Mouse (Mus musculus) cerebellum, adult (tissue): ENCODE measurements around the gene Mutyh.

Source experiments
- ATAC-seq: cut with Nextera tagmentation; 2 replicates; pipeline ENCODE4 v1.9.2; 2017; ENCODE audit warnings: mild to moderate bottlenecking, moderate library complexity, mixed read lengths; ENCODE audit not compliant: insufficient number of reproducible peaks, low FRiP score, low TSS enrichment

Gene Mutyh

GRCm38 (mm10) chr4:116807197-116808129, at the start of gene Mutyh, which contains the start of gene Toe1:
Gene Mutyh (plus strand): TSS chr4:116807723.
Gene Toe1 (minus strand): TSS chr4:116807640.
- ATAC-seq, result peak; percentile 96

- ATAC-seq, result no peak
Measured at GRCm38 (mm10) chr4:116761914-116762313, 45.6 kb upstream of the Mutyh start.

GRCm38 (mm10) chr4:116764001-116764400, 43.5 kb upstream of the Mutyh start:
- no peak for ATAC-seq

- no peak for ATAC-seq
Measured at GRCm38 (mm10) chr4:116768510-116768909, 39.0 kb upstream of the Mutyh start.

- ATAC-seq, result no peak
Measured at GRCm38 (mm10) chr4:116769060-116769459, 38.5 kb upstream of the Mutyh start.

- ATAC-seq, result no peak
Measured at GRCm38 (mm10) chr4:116776391-116776790, 31.1 kb upstream of the Mutyh start.

- no peak for ATAC-seq
Measured at GRCm38 (mm10) chr4:116777079-116777478, 30.4 kb upstream of the Mutyh start.

- no peak for ATAC-seq
Measured at GRCm38 (mm10) chr4:116780541-116780940, 27.0 kb upstream of the Mutyh start.

GRCm38 (mm10) chr4:116781366-116781765, 26.2 kb upstream of the Mutyh start:
- ATAC-seq, result no peak

GRCm38 (mm10) chr4:116782171-116782570, 25.4 kb upstream of the Mutyh start:
- no peak for ATAC-seq

- ATAC-seq, result no peak
Measured at GRCm38 (mm10) chr4:116786587-116786986, 20.9 kb upstream of the Mutyh start.

- ATAC-seq, result no peak
Measured at GRCm38 (mm10) chr4:116787985-116788760, 19.4 kb upstream of the Mutyh start.

GRCm38 (mm10) chr4:116788956-116789355, 18.6 kb upstream of the Mutyh start:
- ATAC-seq, result peak; percentile 52; the same call in 1 of the 2 replicates

GRCm38 (mm10) chr4:116792453-116792852, 15.1 kb upstream of the Mutyh start:
- ATAC-seq, result no peak

GRCm38 (mm10) chr4:116794273-116794672, 13.2 kb upstream of the Mutyh start:
- no peak for ATAC-seq

- ATAC-seq, result no peak
Measured at GRCm38 (mm10) chr4:116796442-116797110, 10.9 kb upstream of the Mutyh start.

GRCm38 (mm10) chr4:116799901-116800300, 7.6 kb upstream of the Mutyh start:
- ATAC-seq, result no peak

GRCm38 (mm10) chr4:116811012-116811411, 3.5 kb downstream of the Mutyh start:
- no peak for ATAC-seq

GRCm38 (mm10) chr4:116815276-116815675, 7.8 kb downstream of the Mutyh start:
- no peak for ATAC-seq

GRCm38 (mm10) chr4:116817486-116817885, 10.0 kb downstream of the Mutyh start:
- ATAC-seq, result peak; percentile 72
